Comparison of ENCODE assay signal across 24 mouse cellular contexts in the genomic region with DNA sequence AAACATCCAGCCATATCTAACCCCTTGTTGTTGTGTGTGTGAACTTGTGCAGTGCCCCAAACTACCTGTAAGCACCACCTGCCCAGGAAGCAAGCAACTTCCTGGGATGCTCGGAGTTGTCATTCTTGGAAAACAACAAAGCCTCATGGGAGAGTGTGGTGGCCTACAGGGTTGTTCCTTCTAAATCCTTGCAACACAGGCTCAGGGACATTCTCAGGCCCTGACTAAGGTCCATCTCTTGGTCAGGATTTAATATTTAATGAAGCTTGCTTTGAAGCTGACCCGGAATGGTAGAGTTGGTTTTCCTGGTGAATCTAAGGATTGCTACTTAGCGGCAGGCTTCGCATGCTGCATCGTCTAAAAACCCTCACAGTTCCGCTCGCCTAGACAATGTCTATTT.
DNase-seq lines count a peak whose midpoint lies in the region; ATAC-seq and TF ChIP-seq lines count a peak whose summit lies in the region.
"Had no signal": no experiment of that assay in that cellular context is flagged by ENCODE, and none has a peak within 500 bp of the region (broad histone marks: within the 10 kb centered on the region; RNA-seq: fewer than 3 reads in every experiment).

No protein-coding gene starts in this region.

- H3K27me3 ChIP-seq in kidney, adult 2 months (replicated peaks; ENCODE audit: control insufficient read depth, insufficient read depth, low read length): no peaks in the 10 kb centered on the region; the same call in 1 of the 2 replicates
- H3K27me3 ChIP-seq in kidney, embryonic 16.5 days (ENCODE audit: insufficient read depth, low read length): no peaks in the 10 kb centered on the region
- no peaks in the 10 kb centered on the region for H3K27me3 ChIP-seq in lung, embryonic 14.5 days (ENCODE audit: insufficient read depth, low read length)
- H3K27me3 ChIP-seq: embryonic facial prominence, embryonic 13.5 days; embryonic facial prominence, embryonic 15.5 days had no signal

- peak overlapping the region; percentile 27; the same call in 1 of the 2 replicates for H3K27ac ChIP-seq in kidney, adult 2 months (ENCODE audit: insufficient read depth, low read depth, low read length)
- no peak overlapping the region for H3K27ac ChIP-seq in kidney, embryonic 16.5 days (ENCODE audit: low read length)
- H3K27ac ChIP-seq in lung, embryonic 14.5 days (ENCODE audit: low read depth): peak overlapping the region; percentile 31; the same call in 1 of the 2 replicates
- H3K27ac ChIP-seq: embryonic facial prominence, embryonic 13.5 days; embryonic facial prominence, embryonic 15.5 days; forebrain, embryonic 10.5 days; forebrain, embryonic 12.5 days had no signal

- H3K36me3 ChIP-seq in kidney, adult 2 months (ENCODE audit: control insufficient read depth, insufficient read depth, low read length): no peaks in the 10 kb centered on the region
- H3K36me3 ChIP-seq in kidney, embryonic 16.5 days (ENCODE audit: insufficient read depth, low read length): no peaks in the 10 kb centered on the region
- H3K36me3 ChIP-seq in lung, embryonic 14.5 days (ENCODE audit: insufficient read depth): no peaks in the 10 kb centered on the region
- H3K36me3 ChIP-seq: embryonic facial prominence, embryonic 13.5 days; embryonic facial prominence, embryonic 15.5 days; forebrain, embryonic 10.5 days; forebrain, embryonic 12.5 days had no signal

- H3K9ac ChIP-seq in kidney, embryonic 16.5 days (replicated peaks; ENCODE audit: low read length): no peak overlapping the region
- no peak overlapping the region for H3K9ac ChIP-seq in lung, embryonic 14.5 days
- H3K9ac ChIP-seq: embryonic facial prominence, embryonic 13.5 days; embryonic facial prominence, embryonic 15.5 days; forebrain, embryonic 12.5 days had no signal

- DNase-seq in kidney, adult 2 months: peak; percentile 60
- DNase-seq in kidney, postnatal 4 days: no peak
- DNase-seq in kidney, postnatal 14 days: peak; percentile 12
- no peak for DNase-seq in lung, embryonic 14.5 days
- DNase-seq in lung, postnatal 4 days: no peak
- DNase-seq in yolk sac, embryonic 10.5 days (ENCODE audit: low spot score): peak; percentile 37
- no peak for DNase-seq in left cerebral cortex, adult 11 months (ENCODE audit: low spot score)
- DNase-seq: adrenal gland, adult 2 months; adrenal gland, postnatal 10 days; adrenal gland, postnatal 25 days; cerebellum, adult 11 months; cerebellum, adult 18-20 months; cerebellum, adult 8-10 months; cerebellum, adult 9-11 months; cerebellum, postnatal 14 days; cerebellum, postnatal 36 days; embryo, embryonic 11 days had no signal

- ATAC-seq in kidney, embryonic 16.5 days (ENCODE audit: low FRiP score, low TSS enrichment): no peak
- no peak for ATAC-seq in lung, embryonic 14.5 days (ENCODE audit: insufficient read depth)
- ATAC-seq: forebrain, embryonic 14.5 days had no signal

- H3K4me1 ChIP-seq in kidney, adult 2 months (ENCODE audit: control insufficient read depth, insufficient read depth, low read length): peaks cover 5% of the 10 kb centered on the region; the same call in 1 of the 2 replicates
- H3K4me1 ChIP-seq in kidney, embryonic 16.5 days (ENCODE audit: insufficient read depth, low read length): peaks cover 19% of the 10 kb centered on the region
- no peaks in the 10 kb centered on the region; the same call in 1 of the 2 replicates for H3K4me1 ChIP-seq in lung, embryonic 14.5 days (ENCODE audit: insufficient read depth)

- no peak overlapping the region for H3K4me2 ChIP-seq in kidney, embryonic 16.5 days (replicated peaks; ENCODE audit: low read depth, low read length)
- no peak overlapping the region for H3K4me2 ChIP-seq in lung, embryonic 14.5 days
- H3K4me2 ChIP-seq: embryonic facial prominence, embryonic 13.5 days; embryonic facial prominence, embryonic 15.5 days; forebrain, embryonic 12.5 days had no signal

- H3K4me3 ChIP-seq in kidney, adult 2 months (ENCODE audit: insufficient read depth, low read depth, low read length): no peak overlapping the region
- no peak overlapping the region for H3K4me3 ChIP-seq in kidney, embryonic 16.5 days (ENCODE audit: low read length)
- H3K4me3 ChIP-seq in lung, embryonic 14.5 days (ENCODE audit: low read depth, low read length): no peak overlapping the region
- H3K4me3 ChIP-seq: embryonic facial prominence, embryonic 13.5 days; embryonic facial prominence, embryonic 15.5 days; erythroblast, embryonic 14.5 days; forebrain, embryonic 10.5 days; forebrain, embryonic 12.5 days had no signal

- no peak for TF ChIP-seq POLR2A in kidney, adult 2 months (IDR thresholded peaks at IDR 0.05; ENCODE audit: low read depth, low read length)

- H3K9me3 ChIP-seq in kidney, embryonic 16.5 days (ENCODE audit: low read length): no peaks in the 10 kb centered on the region
- H3K9me3 ChIP-seq in lung, embryonic 14.5 days (ENCODE audit: low read depth, low read length): no peaks in the 10 kb centered on the region
- H3K9me3 ChIP-seq: embryonic facial prominence, embryonic 13.5 days; embryonic facial prominence, embryonic 15.5 days; forebrain, embryonic 10.5 days; forebrain, embryonic 12.5 days had no signal

- no peak for TF ChIP-seq CTCF in kidney, adult 2 months (conservative IDR thresholded peaks at IDR 0.05; ENCODE audit: insufficient read depth, insufficient read length, low read depth, low read length)
- TF ChIP-seq CTCF in lung, embryonic 14.5 days (IDR thresholded peaks at IDR 0.05; ENCODE audit: low read depth): no peak

- WGBS in kidney, adult 2 months: 62% methylated on average over 7 of the region's 7 CpGs
- 80% methylated on average over 7 of the region's 7 CpGs for WGBS in kidney, embryonic 16.5 days
- WGBS in lung, embryonic 14.5 days: 86% methylated on average over 7 of the region's 7 CpGs

Comparison
In these comparisons a context has a peak if more than half of its experiments do, and no peak if none do; other contexts are left out.
1. DNase-seq: peak in kidney, adult 2 months (single experiment), kidney, postnatal 14 days (single experiment) and yolk sac, embryonic 10.5 days (single experiment); none in kidney, postnatal 4 days (0 of 2), lung, embryonic 14.5 days (single experiment), lung, postnatal 4 days (0 of 2) and left cerebral cortex, adult 11 months (single experiment).